Mouse (Mus musculus): ENCODE data around the gene Rhcg.

GRCm38 (mm10) chr7:79552702-79553101 is 64.8 kb downstream of the Rhcg start:
- TF ChIP-seq CTCF (IDR thresholded peaks at IDR 0.05; ENCODE audit: insufficient read depth, low read length) (0 out of 2 replicates have a peak, but pooled peaks have one; percentile 17), POLR2A (IDR thresholded peaks at IDR 0.05; ENCODE audit: borderline replicate concordance, extremely low read depth, low read depth, low read length) (no peak)

Data from lung, adult 2 months (tissue).